Mouse (Mus musculus) heart, postnatal 0 days (tissue): Measurements from ENCODE around the gene Cmas.

Experiments
- CTCF ChIP-seq: IDR thresholded peaks from 2 replicates; pipeline ENCODE4 v1.5.1; 2016; ENCODE audit warnings: antibody characterized with exemption, control low read depth, low read depth
- EP300 ChIP-seq: IDR thresholded peaks from 2 replicates; pipeline ENCODE4 v1.6.1; 2016; ENCODE audit warnings: antibody characterized with exemption, low read depth

DNA sequence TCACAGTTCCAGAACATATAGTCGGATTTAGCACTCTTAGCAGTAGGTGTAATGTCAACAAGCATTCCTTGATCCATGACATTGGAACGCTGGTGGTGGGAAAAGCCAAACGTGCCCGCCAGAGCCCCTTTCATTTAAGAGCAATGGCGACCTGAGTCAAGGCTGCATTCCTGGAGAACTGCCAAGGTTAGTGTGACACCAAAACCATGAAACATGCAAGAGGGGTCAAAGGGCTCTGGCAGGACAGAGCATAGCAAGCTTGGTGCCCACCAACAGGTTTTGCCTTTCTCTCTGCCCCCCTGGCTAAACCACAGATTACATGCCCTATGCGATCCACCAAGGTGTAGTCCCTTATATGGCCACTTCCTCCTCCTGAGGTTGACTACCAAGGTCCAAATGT, 17.8 kb upstream of the Cmas start:
- TF ChIP-seq CTCF, result no peak
- TF ChIP-seq EP300, result no peak
